Mouse (Mus musculus) Patski (cell line): ENCODE measurements around the gene Mmp2. TPM values are rescaled to one million over a fixed set of nuclear protein-coding genes. Genes with fewer than 3 reads are reported as not detected.

ENCODE experiments used
- ATAC-seq: fragments of 100-300 bp; one replicate; pipeline ENCODE4 v1.8.0; 2021
- CTCF ChIA-PET: fragments of 350-600 bp; sonication (Branson Sonifier 250); formaldehyde crosslinking; loops from one replicate; lab custom pipeline; 2022; ENCODE audit warnings: inconsistent platforms; lab: Charles Lee
- POLR2A ChIA-PET: fragments of 350-600 bp; sonication (Branson Sonifier 250); formaldehyde crosslinking; loops from one replicate; lab custom pipeline; 2022; ENCODE audit warnings: antibody characterized with exemption, inconsistent platforms; lab: Charles Lee
- DNase-seq: peaks from one replicate; pipeline ENCODE4 v3.0.0-alpha.2; 2011; ENCODE audit warnings: low read depth, low spot score
- H3K27me3 ChIP-seq: fragments of 371-371 bp; one replicate; pipeline ENCODE4 v1.5.1; 2021
- CTCF ChIP-seq: fragments of 100-300 bp; IDR thresholded peaks from one replicate; pipeline ENCODE4 v1.5.1; 2021
- in situ Hi-C: fragments of 300-500 bp; cut with MboI; formaldehyde crosslinking; loops from 3 replicates; pipeline ENCODE4 v1.11.1; 2018; ENCODE audit warnings: low pct_unique_long_range_greater_than_20kb, mixed read lengths
- polyA plus RNA-seq: library from polyadenylated mRNA; unstranded; gene quantifications from one replicate; pipeline ENCODE4 v1.2.3, GENCODE M21; 2021

The Mmp2 gene
- polyA plus RNA-seq, 1 experiment from 2014 or later: 40.5 TPM

GRCm38 (mm10) chr8:92835901-92836300 is 8.8 kb downstream of the Mmp2 start:
- ATAC-seq (no peak), DNase-seq (no peak)
- CTCF ChIA-PET: interaction anchor here (2.9 kb wide), 1 partner anchor 17 kb away, joined by 8 read pairs; no protein-coding TSS in a partner anchor
- no peak for TF ChIP-seq CTCF
- POLR2A ChIA-PET: no interaction called here
- H3K27me3 ChIP-seq: no peaks in the 10 kb centered on the region
- in situ Hi-C loops: loop anchor here (25.0 kb wide), 2 partner anchors 1176 to 1449 kb away; partner anchors contain the start of gene Amfr

- POLR2A ChIA-PET: no interaction called here
- in situ Hi-C loops: loop anchor here (25.0 kb wide), 2 partner anchors 1174 to 1451 kb away; partner anchors contain the start of gene Amfr
- no peak for TF ChIP-seq CTCF
- H3K27me3 ChIP-seq: no peaks in the 10 kb centered on the region
- ATAC-seq: no peak
- CTCF ChIA-PET: interaction anchor here (1.5 to 2.3 kb wide), 2 partner anchors 11 to 19 kb away, joined by 3 to 7 read pairs; no protein-coding TSS in a partner anchor
- DNase-seq: no peak
Measured at GRCm38 (mm10) chr8:92838616-92839015, 11.5 kb downstream of the Mmp2 start.

DNA sequence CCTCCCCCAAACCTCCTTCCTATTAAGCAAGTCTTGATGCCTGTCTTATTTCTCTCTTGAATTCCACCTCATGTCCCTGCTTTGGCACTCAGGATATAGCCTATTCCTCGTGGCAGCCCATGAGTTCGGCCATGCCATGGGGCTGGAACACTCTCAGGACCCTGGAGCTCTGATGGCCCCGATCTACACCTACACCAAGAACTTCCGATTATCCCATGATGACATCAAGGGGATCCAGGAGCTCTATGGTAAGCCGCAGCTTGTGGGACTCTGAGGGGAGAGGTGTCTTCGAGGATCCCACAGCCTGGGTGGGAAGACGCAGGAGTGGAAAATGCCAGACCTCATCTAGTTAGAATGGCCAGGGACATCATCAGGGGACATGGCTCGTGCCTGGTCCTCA is 12.1 kb downstream of the Mmp2 start:
- no peak for TF ChIP-seq CTCF
- CTCF ChIA-PET: interaction anchor here (1.5 to 2.3 kb wide), 2 partner anchors 10 to 19 kb away, joined by 3 to 7 read pairs; no protein-coding TSS in a partner anchor
- DNase-seq (no peak), ATAC-seq (no peak)
- POLR2A ChIA-PET: no interaction called here
- no peaks in the 10 kb centered on the region for H3K27me3 ChIP-seq
- in situ Hi-C loops: loop anchor here (25.0 kb wide), 2 partner anchors 1173 to 1452 kb away; partner anchors contain the start of gene Amfr

GRCm38 (mm10) chr8:92839876-92840275 is 12.8 kb downstream of the Mmp2 start:
- no peaks in the 10 kb centered on the region for H3K27me3 ChIP-seq
- no peak for TF ChIP-seq CTCF
- DNase-seq: no peak
- in situ Hi-C loops: loop anchor here (25.0 kb wide), 2 partner anchors 1172 to 1453 kb away; partner anchors contain the start of gene Amfr
- ChIA-PET CTCF (interaction anchor here (1.5 kb wide), 1 partner anchor 20 kb away, joined by 3 read pairs; no protein-coding TSS in a partner anchor), POLR2A (no interaction called here)
- ATAC-seq: no peak

GRCm38 (mm10) chr8:92846684-92847083 is 19.6 kb downstream of the Mmp2 start:
- TF ChIP-seq CTCF: no peak
- DNase-seq (no peak), ATAC-seq (peak; percentile 23)
- ChIA-PET POLR2A (interaction anchor here (0.6 to 3.7 kb wide), 3 partner anchors 10 to 26 kb away, joined by 3 to 18 read pairs (median 6); no protein-coding TSS in a partner anchor), CTCF (interaction anchor here (1.5 to 1.7 kb wide), 2 partner anchors 13 to 21 kb away, joined by 4 read pairs; no protein-coding TSS in a partner anchor)
- in situ Hi-C loops: loop anchor here (25.0 kb wide), 2 partner anchors 1166 to 1459 kb away; partner anchors contain the start of gene Amfr
- no peaks in the 10 kb centered on the region for H3K27me3 ChIP-seq

DNA sequence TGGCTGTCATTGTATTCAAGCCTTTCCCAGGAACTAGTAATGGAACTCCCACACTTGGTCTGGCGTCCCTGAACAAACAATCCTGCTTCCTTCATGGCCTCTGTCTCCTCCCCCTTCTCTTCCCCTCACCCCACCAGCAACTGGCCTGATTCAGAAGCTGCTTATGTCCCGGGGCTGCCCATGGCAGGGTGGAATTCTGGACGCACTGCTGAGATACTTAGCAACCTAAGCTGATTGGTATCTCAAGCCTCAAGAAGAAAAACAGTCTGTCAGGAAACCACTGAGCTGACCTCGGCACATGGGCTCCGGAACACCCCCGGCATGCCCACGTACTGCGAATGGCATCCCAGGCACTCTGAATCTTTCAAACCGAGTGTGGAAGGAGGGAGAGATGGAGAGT is 20.2 kb downstream of the Mmp2 start:
- CTCF ChIA-PET: interaction anchor here (1.5 to 1.7 kb wide), 2 partner anchors 13 to 21 kb away, joined by 4 read pairs; no protein-coding TSS in a partner anchor
- DNase-seq: peak; percentile 94
- no peak for TF ChIP-seq CTCF
- H3K27me3 ChIP-seq: no peaks in the 10 kb centered on the region
- in situ Hi-C loops: loop anchor here (25.0 kb wide), 2 partner anchors 1165 to 1460 kb away; partner anchors contain the start of gene Amfr
- POLR2A ChIA-PET: interaction anchor here (1.7 to 3.7 kb wide), 2 partner anchors 10 to 14 kb away, joined by 6 to 18 read pairs; no protein-coding TSS in a partner anchor
- ATAC-seq: peak; percentile 95

GRCm38 (mm10) chr8:92849261-92849660 is 22.2 kb downstream of the Mmp2 start:
- CTCF ChIA-PET: interaction anchor here (0.6 to 2.7 kb wide), 5 partner anchors 11 to 1396 kb away, joined by 3 to 13 read pairs (median 7); no protein-coding TSS in a partner anchor
- ATAC-seq: peak; percentile 70
- in situ Hi-C loops: loop anchor here (25.0 kb wide), 2 partner anchors 1163 to 1462 kb away; partner anchors contain the start of gene Amfr
- TF ChIP-seq CTCF: no peak
- peak; percentile 89 for DNase-seq
- POLR2A ChIA-PET: interaction anchor here (0.6 to 3.7 kb wide), 2 partner anchors 16 to 840 kb away, joined by 3 to 18 read pairs; no protein-coding TSS in a partner anchor
- H3K27me3 ChIP-seq: no peaks in the 10 kb centered on the region

DNA sequence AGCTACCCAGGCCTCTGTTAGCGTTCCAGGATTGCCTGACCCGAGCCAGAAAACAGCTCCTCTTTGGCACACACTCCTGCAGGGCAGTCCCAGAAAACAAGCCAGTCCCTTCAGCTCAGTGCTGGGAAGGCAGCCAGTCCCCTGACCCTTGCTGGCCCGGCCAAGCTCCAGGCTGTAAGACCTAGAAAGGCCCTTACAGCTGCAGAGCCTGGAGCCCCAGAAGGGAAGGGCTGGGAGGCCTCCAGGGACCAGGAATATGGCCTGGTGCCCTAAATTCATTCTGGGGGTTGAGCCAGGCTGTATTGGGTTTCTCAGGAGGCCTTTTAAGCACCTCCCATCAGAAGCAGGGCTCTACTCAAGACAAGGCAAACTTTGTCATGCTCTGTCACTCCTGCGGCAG is 23.1 kb downstream of the Mmp2 start:
- H3K27me3 ChIP-seq: no peaks in the 10 kb centered on the region
- ATAC-seq (no peak), DNase-seq (no peak)
- CTCF ChIA-PET: interaction anchor here (1.1 to 2.7 kb wide), 6 partner anchors 12 to 32 kb away, joined by 3 to 13 read pairs (median 6); no protein-coding TSS in a partner anchor
- no peak for TF ChIP-seq CTCF
- in situ Hi-C loops: no loop called here
- POLR2A ChIA-PET: no interaction called here

DNA sequence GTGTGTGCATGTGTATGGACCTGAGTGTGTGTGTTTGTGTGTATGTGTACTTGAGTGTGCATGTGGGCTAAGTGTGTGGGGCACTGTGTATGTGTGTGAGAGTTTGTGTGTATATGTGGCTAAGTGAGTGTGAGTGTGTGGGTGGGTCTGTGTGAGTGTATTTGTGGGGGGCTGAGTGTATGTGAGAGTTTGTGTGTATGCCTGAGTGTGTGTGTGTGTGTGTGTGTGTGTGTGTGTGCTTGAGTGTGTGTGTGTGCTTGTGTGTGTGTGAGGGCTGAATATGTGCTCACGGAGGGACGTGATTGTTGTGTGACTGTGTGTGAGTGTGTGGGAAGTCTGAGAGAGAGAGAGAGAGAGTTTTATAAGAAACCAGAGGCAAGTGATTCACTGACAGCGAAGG is 24.3 kb downstream of the Mmp2 start:
- ChIA-PET CTCF (interaction anchor here (1.5 to 2.7 kb wide), 2 partner anchors 26 to 30 kb away, joined by 4 to 10 read pairs; no protein-coding TSS in a partner anchor), POLR2A (no interaction called here)
- ATAC-seq (no peak), DNase-seq (no peak)
- in situ Hi-C loops: no loop called here
- TF ChIP-seq CTCF: no peak
- H3K27me3 ChIP-seq: no peaks in the 10 kb centered on the region

- in situ Hi-C loops: no loop called here
- POLR2A ChIA-PET: no interaction called here
- no peak for ATAC-seq
- no peak for TF ChIP-seq CTCF
- no peaks in the 10 kb centered on the region for H3K27me3 ChIP-seq
- DNase-seq: no peak
- CTCF ChIA-PET: interaction anchor here (2.0 kb wide), 1 partner anchor 35 kb away, joined by 6 read pairs; no protein-coding TSS in a partner anchor
Measured at GRCm38 (mm10) chr8:92853188-92853983, 26.3 kb downstream of the Mmp2 start.
